Mouse (Mus musculus): ENCODE measurements around the gene Pcgf1.

Pcgf1 gene

GRCm38 (mm10) chr6:83077630-83078323 lies at the start of gene Pcgf1:
Gene Pcgf1 (plus strand): TSS chr6:83077869.
- peak; percentile 47 for DNase-seq

- no peak for DNase-seq
Measured at GRCm38 (mm10) chr6:83029777-83030176, 47.9 kb upstream of the Pcgf1 start.

- DNase-seq: no peak
Measured at GRCm38 (mm10) chr6:83031111-83031510, 46.6 kb upstream of the Pcgf1 start.

- DNase-seq: no peak
Measured at GRCm38 (mm10) chr6:83031921-83032590, 45.6 kb upstream of the Pcgf1 start.

GRCm38 (mm10) chr6:83032769-83033191 lies 44.9 kb upstream of the Pcgf1 start:
- DNase-seq: peak; percentile 56

GRCm38 (mm10) chr6:83033249-83034185 lies 44.2 kb upstream of the Pcgf1 start, which contains the start of the genes Dok1 and Loxl3:
Gene Dok1 (minus strand): TSS chr6:83033471.
Gene Loxl3 (plus strand): TSS chr6:83034173.
- peak; percentile 91 for DNase-seq

- DNase-seq: no peak
Measured at GRCm38 (mm10) chr6:83034463-83035055, 43.1 kb upstream of the Pcgf1 start.

- no peak for DNase-seq
Measured at GRCm38 (mm10) chr6:83037188-83037587, 40.5 kb upstream of the Pcgf1 start.

GRCm38 (mm10) chr6:83038496-83039012 lies 39.1 kb upstream of the Pcgf1 start:
- peak; percentile 94 for DNase-seq

- no peak for DNase-seq
Measured at GRCm38 (mm10) chr6:83040601-83041000, 37.1 kb upstream of the Pcgf1 start.

GRCm38 (mm10) chr6:83043561-83043960 lies 34.1 kb upstream of the Pcgf1 start:
- DNase-seq: no peak

GRCm38 (mm10) chr6:83043993-83044392 lies 33.7 kb upstream of the Pcgf1 start:
- DNase-seq: no peak

GRCm38 (mm10) chr6:83044742-83045141 lies 32.9 kb upstream of the Pcgf1 start:
- DNase-seq: no peak

GRCm38 (mm10) chr6:83049367-83049766 lies 28.3 kb upstream of the Pcgf1 start:
- no peak for DNase-seq

GRCm38 (mm10) chr6:83053136-83053960 lies 24.3 kb upstream of the Pcgf1 start:
- peak; percentile 45 for DNase-seq

GRCm38 (mm10) chr6:83054074-83054851 lies 23.4 kb upstream of the Pcgf1 start, which contains the start of gene Aup1:
Gene Aup1 (plus strand): TSS chr6:83054521.
- DNase-seq: peak; percentile 98

- peak; percentile 56 for DNase-seq
Measured at GRCm38 (mm10) chr6:83054871-83055431, 22.7 kb upstream of the Pcgf1 start, which contains the start of gene Htra2. Gene Htra2 (minus strand): TSS chr6:83055273.

GRCm38 (mm10) chr6:83057790-83058189 lies 19.9 kb upstream of the Pcgf1 start, which contains the start of gene Dqx1:
Gene Dqx1 (plus strand): TSS chr6:83057844.
- no peak for DNase-seq

- no peak for DNase-seq
Measured at GRCm38 (mm10) chr6:83058725-83059124, 18.9 kb upstream of the Pcgf1 start.

GRCm38 (mm10) chr6:83065995-83066394 lies 11.7 kb upstream of the Pcgf1 start:
- DNase-seq: no peak
